Mouse (Mus musculus) layer of hippocampus, postnatal 10 days (tissue): ENCODE results near the gene Stx17. TPM values are rescaled to one million over a fixed set of nuclear protein-coding genes. Genes with fewer than 3 reads are reported as not detected.

Experiments used
- DNase-seq, 2 experiments: peaks; one replicate each; pipeline ENCODE4 v3.0.0; 2021; ENCODE audit warnings: low spot score in 2 of 2
- microRNA-seq, 2 experiments: library from miRNA; unstranded; fragments of <30 nt; microRNA quantifications; one replicate each; pipeline ENCODE4 v1.2.0; 2021
- total RNA-seq, 2 experiments: library from RNA; stranded (reverse); gene quantifications; 2 replicates each; pipeline ENCODE4 v1.2.3; 2021

Gene Stx17
- total RNA-seq, 2 experiments from 2014 or later = 29.7 to 32.4 TPM

- DNase-seq = no peak
These were observed 35.7 kb downstream of the Stx17 start for GRCm38 (mm10) chr4:48160386-48160785.

GRCm38 (mm10) chr4:48163851-48164250 is 39.1 kb downstream of the Stx17 start:
- no peak for DNase-seq

GRCm38 (mm10) chr4:48175666-48176065 is 51.0 kb downstream of the Stx17 start:
- DNase-seq = no peak

- no peak for DNase-seq
These were observed 56.2 kb downstream of the Stx17 start for GRCm38 (mm10) chr4:48180922-48181321.

- no peak for DNase-seq
These were observed 56.7 kb downstream of the Stx17 start for GRCm38 (mm10) chr4:48181366-48181765.

- no peak for DNase-seq
These were observed 57.5 kb downstream of the Stx17 start for GRCm38 (mm10) chr4:48182115-48182806.

GRCm38 (mm10) chr4:48197925-48198324 is 73.2 kb downstream of the Stx17 start:
- DNase-seq = no peak

GRCm38 (mm10) chr4:48198447-48198846 is 73.7 kb downstream of the Stx17 start:
- no peak for DNase-seq

- DNase-seq = no peak
These were observed 78.8 kb downstream of the Stx17 start for GRCm38 (mm10) chr4:48203564-48203963.

- peak; percentile 66 to 76 for DNase-seq
These were observed 100.5 kb downstream of the Stx17 start for GRCm38 (mm10) chr4:48225173-48225572.

GRCm38 (mm10) chr4:48225604-48226003 is 100.9 kb downstream of the Stx17 start:
- DNase-seq = no peak

- no peak for DNase-seq
These were observed 102.1 kb downstream of the Stx17 start for GRCm38 (mm10) chr4:48226800-48227199.

Small RNA genes lying within 50 kb of the gene (microRNA-seq; reads per million reads assigned to microRNA genes)
- 0 reads per million in 2 experiments for gene Mir1958

Other genes with a start within 250 kb of the Stx17 start
- gene Nr4a3, start 79.8 kb upstream of the Stx17 start, total RNA-seq = 100 to 1,000 TPM; 106 to 107 TPM
- gene Erp44, start 154.6 kb downstream of the Stx17 start, total RNA-seq = 10 to 100 TPM; 34.2 to 35.2 TPM
- gene Invs, start 154.8 kb downstream of the Stx17 start, total RNA-seq = 10 to 100 TPM; 10.6 to 11.6 TPM